Mouse (Mus musculus): ENCODE measurements at regions not wholly inside any gene's neighbourhood (a gene's known extent, or its start where the extent isn't known, plus 50 kb on each side); places are given as distances from the start of the nearest gene placed in this dataset.
"Not testable (repeated sequence)": the region's sequence is repeated elsewhere in the genome, so short reads cannot be mapped to it uniquely, and the experiment has no call there.

DNA sequence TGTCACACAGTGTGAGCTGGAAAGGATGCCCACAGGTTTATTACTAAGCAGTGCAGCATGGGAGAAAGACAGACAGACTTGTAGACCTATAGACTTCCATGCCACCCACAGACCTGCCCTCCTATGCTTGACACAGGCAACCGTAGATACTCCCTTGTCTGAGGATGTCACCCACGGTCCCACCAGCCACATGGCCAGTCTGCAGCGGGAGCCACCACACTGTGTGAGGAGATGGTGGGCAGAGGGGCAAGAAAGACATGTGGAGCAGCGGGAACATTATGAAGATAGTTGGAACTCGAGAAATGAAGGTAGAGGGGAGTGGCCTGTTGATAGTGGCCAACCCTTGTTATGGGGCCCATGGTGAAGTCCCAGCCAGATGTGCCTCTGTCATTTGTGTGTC is 244.0 kb upstream of the Tusc1 start:
- no peak for DNase-seq (ENCODE audit: inconsistent ontology term)

DNA sequence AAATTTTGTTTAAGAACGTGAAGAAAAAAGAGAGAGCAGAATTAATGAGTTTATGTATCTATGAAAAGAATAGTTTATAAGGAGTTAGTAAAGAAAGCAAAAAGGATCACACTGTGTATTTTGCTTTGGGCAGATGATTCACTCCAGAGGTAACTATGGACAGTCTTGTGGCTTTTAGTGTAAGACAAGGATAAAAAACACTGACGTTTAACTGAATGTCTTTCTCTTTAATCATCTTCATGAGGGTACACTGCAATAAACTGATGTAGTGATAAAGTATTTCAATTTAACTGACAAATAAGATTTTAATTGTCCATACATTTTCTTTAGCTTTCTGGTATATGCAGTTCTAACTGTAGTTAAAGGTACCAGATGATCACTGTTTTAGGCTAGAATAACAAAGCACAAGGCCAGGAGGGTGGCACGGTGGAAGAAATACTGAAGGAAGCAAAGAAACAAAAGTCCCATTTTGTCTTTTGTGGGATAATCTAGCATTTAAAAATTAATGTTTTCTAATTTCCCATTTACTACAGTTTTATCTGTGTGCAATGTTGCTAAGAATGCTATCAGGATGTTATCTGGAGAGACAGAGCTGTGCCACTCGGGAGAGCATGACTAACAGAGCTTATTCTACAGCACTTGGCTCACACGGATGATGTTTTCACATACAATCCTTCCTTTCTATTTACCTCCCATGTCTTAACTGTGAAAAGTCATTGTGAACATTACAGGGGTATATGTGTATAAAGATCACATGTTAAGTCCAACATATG is 232.4 kb upstream of the Tusc1 start:
- DNase-seq (ENCODE audit: inconsistent ontology term): no peak

DNA sequence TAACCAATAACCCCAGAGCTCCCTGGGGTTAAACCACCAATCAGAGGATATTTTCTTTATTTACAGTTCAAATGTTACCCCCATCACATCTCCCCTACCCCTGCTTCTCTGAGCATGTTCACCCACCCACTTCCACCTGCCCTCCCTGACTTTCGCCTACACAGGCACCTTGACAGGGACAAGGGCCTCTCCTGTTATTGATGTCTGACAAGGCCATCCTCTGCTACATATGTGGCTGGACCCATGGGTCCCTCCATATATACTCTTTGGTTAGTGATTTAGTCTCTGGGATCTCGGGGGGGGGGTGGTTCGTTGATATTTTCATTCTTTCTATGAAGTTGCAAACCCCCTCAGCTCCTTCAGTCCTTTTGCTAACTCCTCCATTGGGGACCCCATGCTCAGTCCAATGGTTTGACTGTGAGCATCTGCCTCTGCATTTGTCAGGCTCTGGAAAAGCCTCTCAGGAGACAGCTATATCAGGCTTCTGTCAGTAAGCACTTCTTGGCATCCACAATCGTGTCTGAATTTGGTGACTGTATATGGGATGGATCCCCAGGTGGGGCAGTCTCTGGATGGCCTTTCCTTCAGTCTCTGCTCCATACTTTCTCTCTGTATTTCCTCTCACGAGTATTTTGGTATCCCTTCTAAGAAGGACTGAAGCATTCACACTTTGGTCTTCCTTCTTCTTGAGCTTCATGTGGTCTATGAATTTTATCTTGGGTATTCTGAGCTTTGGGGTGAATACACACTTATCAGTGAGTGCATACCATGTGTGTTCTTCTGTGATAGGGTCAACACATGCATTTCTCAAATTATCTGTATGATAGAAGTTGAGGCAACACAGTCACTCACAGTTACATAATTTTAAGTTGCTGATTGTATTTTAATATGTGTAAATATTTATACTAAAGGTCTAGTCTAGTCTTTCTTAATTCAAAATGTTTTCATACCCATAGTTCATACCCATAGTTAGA is 220.8 kb upstream of the Tusc1 start:
- DNase-seq (ENCODE audit: inconsistent ontology term): no peak

DNA sequence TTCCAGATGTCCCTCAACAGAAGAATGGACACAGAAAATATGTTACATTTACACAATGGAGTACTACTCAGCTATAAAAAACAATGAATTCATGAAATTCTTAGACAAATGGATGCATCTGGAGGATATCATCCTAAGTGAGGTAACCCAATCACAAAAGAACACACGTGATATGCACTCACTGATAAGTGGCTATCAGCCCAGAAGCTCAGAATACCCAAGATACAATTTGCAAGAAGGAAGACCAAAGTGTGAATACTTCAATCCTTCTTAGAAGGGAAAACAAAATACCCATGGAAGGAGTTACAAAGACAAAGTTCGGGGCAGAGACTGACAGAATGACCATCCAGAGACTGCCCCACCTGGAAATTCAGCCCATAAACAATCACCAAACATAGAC is 219.9 kb upstream of the Tusc1 start:
- not testable (repeated sequence) for DNase-seq (ENCODE audit: inconsistent ontology term)

DNA sequence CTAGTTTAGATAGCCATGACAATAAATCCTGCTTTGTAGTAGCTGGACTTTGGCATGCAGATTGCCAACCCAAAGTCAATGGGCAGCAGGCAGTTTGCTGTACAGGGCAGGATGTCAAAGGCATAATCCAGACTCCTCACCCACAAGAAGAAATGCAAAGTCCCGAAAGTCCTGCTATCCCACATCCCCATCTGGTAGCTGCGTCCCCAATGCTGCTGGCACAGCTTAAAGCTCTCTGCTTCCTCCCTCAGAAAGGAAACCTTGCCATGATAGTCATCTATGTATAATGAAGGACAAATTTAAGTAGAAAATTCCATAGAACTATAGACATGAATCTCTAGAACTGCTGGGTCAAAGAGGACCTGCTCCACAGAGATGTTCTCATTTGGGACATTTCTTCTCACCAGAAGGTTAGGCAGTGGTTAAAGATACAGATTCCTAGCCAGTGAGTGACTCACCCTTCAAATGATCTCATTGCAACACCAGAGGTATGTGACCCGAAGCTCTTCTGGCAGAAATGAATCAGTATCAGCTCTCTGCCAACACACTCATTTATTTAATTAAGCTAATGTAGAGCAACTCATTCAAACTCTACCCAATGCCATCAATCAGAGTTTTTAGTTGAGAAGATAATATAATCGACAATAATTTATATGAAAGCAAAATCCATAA is 217.3 kb upstream of the Tusc1 start:
- DNase-seq (ENCODE audit: inconsistent ontology term): peak; percentile 93

DNA sequence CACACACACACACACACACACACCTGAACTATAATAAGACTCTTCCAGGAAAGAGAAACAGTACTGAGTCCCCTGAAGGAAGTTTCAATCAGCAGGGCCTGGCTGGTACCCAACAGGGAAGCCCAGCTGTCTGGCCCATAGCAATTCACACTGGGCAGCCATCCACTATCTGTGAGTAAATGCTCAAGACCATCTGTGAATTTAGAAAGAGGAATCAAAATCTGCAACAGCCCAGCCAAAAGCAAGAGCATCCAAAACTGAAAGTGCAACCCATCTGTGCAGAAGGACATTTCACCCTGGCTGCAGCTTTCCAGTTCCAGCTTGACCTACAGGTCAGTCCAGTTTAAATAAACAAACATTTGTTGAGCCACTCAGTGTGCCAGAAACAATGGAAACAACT is 215.8 kb upstream of the Tusc1 start:
- peak; percentile 78 for DNase-seq (ENCODE audit: inconsistent ontology term)

DNA sequence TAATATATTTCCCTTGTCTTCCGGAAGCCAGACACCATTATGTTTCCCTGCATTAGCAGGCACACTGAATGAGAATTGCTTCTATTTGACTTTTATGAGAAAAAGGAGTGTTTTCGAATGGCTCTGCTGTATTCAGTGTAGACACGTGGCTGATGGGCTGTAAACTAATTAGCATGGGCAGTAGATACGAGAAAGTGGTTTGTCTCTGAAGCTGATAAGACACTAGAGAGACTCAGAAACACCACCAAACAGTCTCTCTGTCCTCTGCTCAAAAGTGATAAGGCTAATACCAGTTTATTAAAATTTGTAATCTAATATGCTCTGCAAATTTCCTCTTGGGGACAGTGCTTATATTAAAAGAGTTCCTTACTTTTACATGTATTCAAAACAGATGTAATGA is 205.3 kb upstream of the Tusc1 start:
- DNase-seq (ENCODE audit: inconsistent ontology term): no peak

DNA sequence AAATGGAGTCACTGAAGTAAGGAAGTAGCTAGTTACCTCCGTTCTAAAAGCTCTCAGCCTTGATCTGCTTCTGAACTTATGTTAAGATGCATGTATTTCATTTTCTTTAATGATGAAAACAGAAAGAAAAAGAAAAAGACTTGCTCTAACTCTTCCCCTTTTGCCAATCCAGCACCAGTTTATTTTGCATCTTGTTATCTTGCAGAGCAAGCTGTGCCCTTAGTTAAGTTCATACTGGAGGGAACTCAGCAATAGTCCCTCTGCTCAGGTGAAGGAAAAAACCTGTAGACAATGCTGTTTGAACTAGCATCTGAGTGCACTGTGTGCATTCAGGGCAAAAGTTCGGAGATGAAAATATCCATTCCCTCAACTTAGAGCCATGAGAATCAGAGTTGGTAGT is 192.1 kb upstream of the Tusc1 start:
- no peak for DNase-seq (ENCODE audit: inconsistent ontology term)

DNA sequence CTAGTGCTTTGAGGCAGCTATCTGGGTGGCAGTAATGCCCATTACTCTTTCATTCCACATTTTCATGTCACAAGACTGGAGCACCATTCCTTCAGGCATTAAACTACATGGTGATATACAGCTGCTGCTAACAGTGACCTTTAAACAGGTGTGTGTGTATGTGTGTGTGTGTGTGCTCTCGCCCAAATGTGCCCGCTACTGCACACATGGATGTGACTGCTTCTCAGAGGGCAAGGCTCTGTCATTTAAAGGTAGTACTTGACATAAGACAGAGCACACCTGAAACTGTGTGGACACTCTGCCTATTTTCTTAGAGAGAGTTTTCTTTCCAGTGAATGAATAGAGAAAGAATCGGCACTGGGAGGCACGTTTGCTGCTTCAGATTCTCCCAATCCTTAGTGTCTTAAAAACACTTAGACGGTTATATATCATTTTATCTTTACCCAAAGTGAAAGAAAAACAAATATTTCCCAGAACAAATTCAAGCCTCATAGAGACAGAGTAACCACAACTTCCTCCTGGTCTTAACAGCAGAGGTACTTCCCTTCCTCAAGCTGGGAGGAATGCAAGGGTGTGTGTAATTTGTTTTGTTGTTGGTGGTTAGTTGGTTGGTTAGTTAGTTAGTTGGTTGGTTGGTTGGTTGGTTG is 185.3 kb upstream of the Tusc1 start:
- DNase-seq (ENCODE audit: inconsistent ontology term): no peak

DNA sequence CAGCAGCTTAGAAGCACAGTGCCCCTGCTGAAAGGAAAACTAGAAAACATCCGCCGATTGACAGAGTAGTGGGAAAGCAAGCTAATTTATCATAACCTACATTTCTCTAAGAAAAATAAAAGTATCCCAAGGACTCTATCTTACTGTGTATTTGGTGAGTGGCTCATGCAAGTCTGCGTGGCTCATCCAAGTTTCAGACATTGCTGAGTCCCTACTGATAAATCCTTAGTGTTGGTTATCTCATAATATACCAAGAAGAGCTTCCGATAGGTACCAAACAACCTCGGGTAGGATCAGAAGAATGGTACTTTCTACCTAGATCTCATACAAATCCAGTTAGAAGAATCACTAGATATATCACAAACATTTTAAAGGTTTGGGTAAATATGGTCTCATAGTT is 183.6 kb upstream of the Tusc1 start:
- no peak for DNase-seq (ENCODE audit: inconsistent ontology term)

DNA sequence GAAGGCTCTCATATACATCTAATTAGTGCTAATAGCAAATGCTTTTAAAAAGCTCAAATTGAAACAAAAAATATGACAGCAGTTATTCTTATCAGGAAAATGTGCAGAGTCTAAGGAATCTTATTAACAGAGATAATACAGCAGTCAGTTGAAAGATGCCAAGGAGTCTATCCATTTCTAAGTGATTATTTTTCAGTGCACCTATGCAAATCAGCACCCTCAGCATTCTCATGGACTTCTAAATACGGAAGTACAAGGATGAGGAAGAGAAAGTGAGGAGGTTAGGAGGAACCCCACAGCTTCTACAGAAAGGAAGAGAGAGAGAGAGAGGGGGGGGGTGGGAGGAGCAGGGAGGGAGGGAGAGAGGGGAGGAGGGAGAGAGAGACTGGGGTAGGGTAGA is 175.5 kb upstream of the Tusc1 start:
- DNase-seq (ENCODE audit: inconsistent ontology term): no peak

DNA sequence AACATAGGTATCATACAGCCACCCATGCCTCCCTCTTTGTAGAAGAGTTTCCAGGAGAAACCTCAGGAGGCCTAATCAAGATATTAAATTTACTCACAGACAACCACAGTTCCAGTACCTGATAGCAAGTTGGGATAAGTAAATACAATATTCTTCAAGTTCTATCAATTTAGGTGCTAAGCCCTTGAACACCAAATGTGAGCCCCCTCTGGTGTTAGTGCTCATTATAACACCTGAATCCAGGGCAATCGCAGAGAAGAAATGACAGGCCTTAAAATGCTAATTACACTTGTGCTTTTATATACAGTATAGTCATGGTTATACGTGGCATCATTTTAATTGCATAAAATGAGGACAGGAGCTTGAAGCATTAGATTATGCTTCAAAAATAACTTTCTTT is 161.6 kb upstream of the Tusc1 start:
- no peak for DNase-seq (ENCODE audit: inconsistent ontology term)

DNA sequence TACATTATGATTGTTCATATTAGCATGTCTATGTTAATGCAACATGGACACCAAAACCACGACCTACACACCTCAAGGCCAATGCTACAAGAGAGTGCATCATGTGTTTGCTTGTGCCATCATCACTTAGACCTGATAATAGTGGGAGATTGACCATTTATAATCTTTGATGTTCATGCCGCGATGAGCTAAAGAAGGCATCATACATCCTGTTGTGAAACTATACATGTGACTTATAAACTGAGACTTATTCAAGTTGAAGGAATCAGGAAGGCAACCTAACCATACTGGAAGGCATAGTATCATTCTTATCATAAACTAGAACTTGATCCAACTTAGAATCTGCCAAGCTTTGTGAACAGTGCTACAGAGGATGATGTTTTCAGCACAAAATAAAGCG is 159.0 kb upstream of the Tusc1 start:
- no peak for DNase-seq (ENCODE audit: inconsistent ontology term)

DNA sequence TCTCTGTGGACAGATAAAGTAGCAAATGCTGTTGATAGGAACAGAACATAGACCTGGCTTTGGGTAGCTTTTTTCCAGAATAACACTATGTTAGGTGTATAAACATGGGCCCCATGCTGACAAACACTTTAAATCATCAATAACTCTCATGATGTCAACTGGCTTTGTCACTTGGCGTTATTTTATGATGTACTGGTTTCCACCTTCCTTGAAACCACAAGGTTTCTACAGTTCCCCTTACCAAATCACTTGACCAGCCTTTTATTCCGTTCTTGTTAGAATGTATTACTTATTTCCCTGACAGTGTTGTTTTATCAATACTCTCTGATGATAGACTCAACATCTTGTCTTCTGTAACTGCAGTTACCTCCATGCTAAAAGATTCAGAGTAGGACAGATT is 158.6 kb upstream of the Tusc1 start:
- DNase-seq (ENCODE audit: inconsistent ontology term): no peak

DNA sequence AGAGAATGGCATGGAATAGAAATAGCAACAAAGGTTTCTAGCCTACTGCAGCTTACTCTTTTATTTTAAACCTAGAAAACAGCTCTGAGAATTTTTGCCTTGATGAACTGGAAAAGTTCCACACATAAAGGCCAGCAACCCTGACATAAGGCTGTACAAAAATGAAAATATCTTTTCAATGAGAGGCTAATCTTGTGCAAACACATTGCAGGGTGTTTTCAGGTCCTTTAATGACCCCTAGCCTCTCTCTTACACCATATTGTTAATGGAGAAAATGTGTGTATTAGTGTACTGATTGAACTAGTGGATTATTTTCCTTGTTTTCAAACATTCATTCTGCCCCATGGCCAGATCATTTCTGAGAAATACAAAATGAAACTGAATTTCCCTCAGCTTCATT is 158.0 kb upstream of the Tusc1 start:
- no peak for DNase-seq (ENCODE audit: inconsistent ontology term)

DNA sequence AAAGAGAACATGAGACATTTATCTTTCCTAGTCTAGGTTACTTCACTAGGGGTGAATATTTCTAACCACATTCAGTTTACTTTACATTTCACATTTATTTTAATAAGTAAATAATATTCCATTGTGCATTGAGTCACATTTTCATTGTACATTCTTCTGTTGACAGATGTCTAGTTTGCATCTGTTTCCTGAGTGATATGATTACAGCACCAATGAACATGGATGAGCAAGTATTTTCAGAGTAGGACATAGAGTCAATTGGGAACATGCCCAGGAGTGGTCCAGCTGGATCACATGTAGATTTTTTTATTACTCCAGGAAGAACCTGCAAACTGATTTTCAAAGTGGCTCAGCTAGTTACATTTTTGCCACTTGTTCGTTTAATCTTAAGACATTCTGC is 153.3 kb upstream of the Tusc1 start:
- no peak for DNase-seq (ENCODE audit: inconsistent ontology term)

DNA sequence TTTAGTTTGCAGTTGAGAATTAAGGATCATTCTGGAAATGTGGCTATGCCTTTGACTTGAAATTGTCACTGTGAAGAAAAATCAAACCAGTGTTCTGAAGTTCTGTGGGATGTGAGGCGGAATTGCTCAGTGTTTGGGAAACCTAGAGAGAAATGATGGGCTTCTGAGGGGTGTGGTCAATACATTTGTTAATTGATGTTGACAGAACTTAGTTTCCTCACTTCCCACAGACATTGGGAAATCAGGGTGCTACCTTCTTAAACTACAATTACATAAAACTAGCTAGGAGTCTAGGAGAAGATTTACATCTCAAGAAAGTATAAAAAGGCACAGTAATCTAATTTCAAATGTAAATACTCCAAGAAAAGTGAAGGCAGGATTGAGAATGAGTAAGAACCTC is 151.1 kb upstream of the Tusc1 start:
- DNase-seq (ENCODE audit: inconsistent ontology term): no peak

DNA sequence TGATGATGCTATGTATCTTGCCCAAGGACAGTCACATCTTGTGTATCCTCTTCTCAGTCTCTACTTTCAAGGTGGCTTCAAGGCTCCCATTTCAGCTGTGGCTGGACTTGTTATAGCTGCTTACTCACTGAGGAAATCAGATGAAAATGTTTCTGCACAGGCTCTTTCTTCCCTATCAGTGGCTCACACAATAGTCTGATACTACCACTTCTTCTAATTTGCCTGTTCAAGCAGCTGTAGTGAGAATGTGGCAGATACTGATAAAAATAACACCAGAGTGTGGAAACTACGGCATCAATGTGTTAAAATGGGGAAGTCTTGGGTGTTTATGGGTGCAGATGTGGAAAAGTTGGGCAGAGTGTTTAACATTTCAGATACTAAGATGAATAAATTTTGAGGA is 145.9 kb upstream of the Tusc1 start:
- no peak for DNase-seq (ENCODE audit: inconsistent ontology term)

DNA sequence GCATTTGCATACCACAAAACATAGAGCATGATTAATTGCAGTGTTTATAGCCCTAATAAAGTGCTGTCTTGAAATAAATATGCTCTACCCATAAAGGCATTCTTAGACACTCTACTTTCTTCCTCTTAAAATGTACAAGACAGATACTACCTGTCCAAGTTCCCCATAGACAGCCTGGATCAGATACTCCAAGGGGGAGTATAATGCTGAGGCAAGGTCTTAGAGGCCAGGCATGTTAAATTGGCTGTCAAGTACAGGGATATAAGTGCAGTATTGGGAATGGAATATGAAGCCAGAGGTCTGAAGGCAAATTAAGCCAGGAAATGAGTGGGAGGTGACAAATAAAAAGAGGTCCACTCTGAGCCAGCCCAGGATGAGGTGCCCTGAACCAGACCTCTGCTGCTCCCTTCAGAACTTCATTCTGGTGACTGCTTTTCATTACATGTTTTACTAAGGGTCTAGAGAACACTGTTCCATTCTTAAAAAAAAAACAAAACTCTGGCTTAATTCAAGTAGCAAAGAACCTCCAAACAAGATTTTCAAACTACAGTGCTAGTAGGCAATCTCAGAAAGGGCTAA is 142.0 kb upstream of the Tusc1 start:
- DNase-seq (ENCODE audit: inconsistent ontology term): no peak

DNA sequence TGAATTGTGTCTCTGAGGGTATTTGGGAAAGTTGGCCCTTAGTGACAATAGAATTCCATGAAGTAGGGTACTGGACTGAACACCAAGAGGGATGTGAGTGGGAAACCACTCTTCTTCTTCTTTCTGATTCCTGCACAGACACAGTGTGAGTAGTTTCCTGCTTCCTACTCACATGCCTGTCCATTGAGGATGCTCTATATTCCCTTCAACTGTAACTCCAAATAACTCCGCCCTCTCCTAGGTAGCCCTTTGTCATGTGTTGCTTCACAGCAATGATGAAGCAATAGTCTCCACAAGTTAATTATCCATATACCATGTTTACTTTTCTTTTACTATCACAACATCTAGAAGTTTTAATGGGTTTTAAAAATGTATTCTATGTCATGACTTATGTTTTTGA is 132.7 kb upstream of the Tusc1 start:
- DNase-seq (ENCODE audit: inconsistent ontology term): no peak

DNA sequence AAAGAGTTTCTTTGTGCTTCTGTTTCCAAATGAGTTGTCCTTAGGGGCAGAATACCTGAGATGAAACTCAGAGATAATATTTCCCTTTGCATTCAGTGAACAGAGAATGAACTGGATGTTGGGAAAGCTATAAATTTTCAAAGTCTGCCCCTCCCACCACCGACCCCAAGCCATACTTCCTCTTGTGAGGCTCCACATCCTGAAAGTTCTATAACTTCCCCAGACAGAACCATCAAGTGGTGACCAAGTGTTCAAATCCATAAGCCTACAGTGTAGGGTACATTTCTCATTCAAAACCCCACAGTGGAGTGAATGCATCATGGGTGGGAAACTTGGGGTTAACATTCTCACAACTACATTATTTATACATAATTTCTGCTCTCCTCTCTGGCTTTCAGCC is 132.1 kb upstream of the Tusc1 start:
- DNase-seq (ENCODE audit: inconsistent ontology term): no peak

DNA sequence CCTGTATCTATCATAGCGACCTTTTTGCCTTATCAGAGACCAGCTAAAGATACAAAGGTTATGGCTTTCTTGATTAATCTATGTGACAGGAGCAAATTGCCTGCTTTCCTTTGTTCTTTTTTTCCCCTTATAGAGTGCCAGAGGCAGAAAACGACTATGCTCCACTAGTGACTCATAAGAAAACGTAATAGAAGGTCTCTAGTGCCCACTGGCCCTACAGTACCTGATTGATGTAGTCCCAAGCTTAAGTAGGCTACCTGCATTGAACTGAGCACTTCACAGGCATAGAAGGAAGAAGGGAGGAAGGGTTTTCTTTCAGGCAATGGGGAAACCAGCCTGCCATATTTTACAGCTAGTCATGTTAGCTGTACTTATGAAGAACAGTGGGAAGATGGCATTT is 116.0 kb upstream of the Tusc1 start:
- DNase-seq (ENCODE audit: inconsistent ontology term): no peak
